Mouse (Mus musculus): ENCODE results near the gene Npas2.

The Npas2 gene

GRCm38 (mm10) chr1:39192997-39193861 lies at the start of gene Npas2:
TSS of gene Npas2 (plus strand) at chr1:39193731.
- peak; percentile 39 for DNase-seq

GRCm38 (mm10) chr1:39156778-39157177 lies 36.8 kb upstream of the Npas2 start:
- no peak for DNase-seq

GRCm38 (mm10) chr1:39160167-39160566 lies 33.4 kb upstream of the Npas2 start:
- peak; percentile 21 for DNase-seq

- DNase-seq: no peak
Measured at GRCm38 (mm10) chr1:39163077-39163476, 30.5 kb upstream of the Npas2 start.

- DNase-seq: no peak
Measured at GRCm38 (mm10) chr1:39176690-39177089, 16.8 kb upstream of the Npas2 start.

GRCm38 (mm10) chr1:39177211-39177610 lies 16.3 kb upstream of the Npas2 start:
- DNase-seq: peak; percentile 66

GRCm38 (mm10) chr1:39179806-39180205 lies 13.7 kb upstream of the Npas2 start:
- no peak for DNase-seq

- DNase-seq: no peak
Measured at GRCm38 (mm10) chr1:39180517-39180916, 13.0 kb upstream of the Npas2 start.

- no peak for DNase-seq
Measured at GRCm38 (mm10) chr1:39181901-39182300, 11.6 kb upstream of the Npas2 start.

GRCm38 (mm10) chr1:39185833-39186232 lies 7.7 kb upstream of the Npas2 start:
- DNase-seq: no peak

- DNase-seq: no peak
Measured at GRCm38 (mm10) chr1:39186711-39187437, 6.7 kb upstream of the Npas2 start.

GRCm38 (mm10) chr1:39191122-39191521 lies 2.4 kb upstream of the Npas2 start:
- DNase-seq: no peak

- peak; percentile 48 for DNase-seq
Measured at GRCm38 (mm10) chr1:39192460-39192996, 1.0 kb upstream of the Npas2 start.

- peak; percentile 68 for DNase-seq
Measured at GRCm38 (mm10) chr1:39193862-39194675, 538 bp downstream of the Npas2 start.

GRCm38 (mm10) chr1:39194959-39195358 lies 1.4 kb downstream of the Npas2 start:
- DNase-seq: no peak

- DNase-seq: no peak
Measured at GRCm38 (mm10) chr1:39196126-39196525, 2.6 kb downstream of the Npas2 start.

GRCm38 (mm10) chr1:39196676-39197375 lies 3.3 kb downstream of the Npas2 start:
- peak; percentile 30 for DNase-seq

GRCm38 (mm10) chr1:39205021-39205420 lies 11.5 kb downstream of the Npas2 start:
- no peak for DNase-seq

- DNase-seq: no peak
Measured at GRCm38 (mm10) chr1:39205697-39206096, 12.2 kb downstream of the Npas2 start.

GRCm38 (mm10) chr1:39206942-39207341 lies 13.4 kb downstream of the Npas2 start:
- DNase-seq: no peak

GRCm38 (mm10) chr1:39210928-39211327 lies 17.4 kb downstream of the Npas2 start:
- no peak for DNase-seq

- no peak for DNase-seq
Measured at GRCm38 (mm10) chr1:39212982-39213381, 19.5 kb downstream of the Npas2 start.
